Comparison of ENCODE assay signal across 8 mouse cellular contexts in genomic region chrX:95025779-95026360, GRCm38 (mm10). TPM values are rescaled to one million over a fixed set of nuclear protein-coding genes. Genes with fewer than 3 reads are reported as not detected.
DNase-seq lines count a peak whose midpoint lies in the region; ATAC-seq and TF ChIP-seq lines count a peak whose summit lies in the region.

No protein-coding gene starts in this region.

- peak; percentile 62 for ATAC-seq in hindbrain, embryonic 13.5 days (ENCODE audit: low FRiP score)
- ATAC-seq in liver, embryonic 15.5 days (ENCODE audit: insufficient read depth), result peak; percentile 18; the same call in 1 of the 2 replicates
- ATAC-seq in stomach, embryonic 15.5 days (ENCODE audit: insufficient read depth, low FRiP score, low read depth), result peak; percentile 36; the same call in 1 of the 2 replicates

- H3K27ac ChIP-seq in kidney, adult 2 months (ENCODE audit: insufficient read depth, low read depth, low read length), result peak overlapping the region; percentile 78; the same call in 1 of the 2 replicates
- peak overlapping the region; percentile 91 for H3K27ac ChIP-seq in embryonic facial prominence, embryonic 10.5 days (replicated peaks)
- peak overlapping the region; percentile 85 for H3K27ac ChIP-seq in hindbrain, embryonic 13.5 days
- H3K27ac ChIP-seq in liver, embryonic 15.5 days (replicated peaks), result 0 out of 2 replicates have a peak overlapping the region, but pooled peaks have one; percentile 41
- peak overlapping the region; percentile 92 for H3K27ac ChIP-seq in stomach, embryonic 15.5 days

- no peaks in the 10 kb centered on the region for H3K9me3 ChIP-seq in E14TG2a.4 (ENCODE audit: low read length)
- no peaks in the 10 kb centered on the region for H3K9me3 ChIP-seq in embryonic facial prominence, embryonic 10.5 days
- no peaks in the 10 kb centered on the region for H3K9me3 ChIP-seq in hindbrain, embryonic 13.5 days
- no peaks in the 10 kb centered on the region for H3K9me3 ChIP-seq in liver, embryonic 15.5 days (replicated peaks)
- no peaks in the 10 kb centered on the region for H3K9me3 ChIP-seq in stomach, embryonic 15.5 days

- no peak for DNase-seq in kidney, adult 2 months
- no peak for DNase-seq in kidney, adult 11 months
- peak; percentile 39 for DNase-seq in embryonic facial prominence, embryonic 10.5 days (ENCODE audit: low spot score)
- DNase-seq in left cerebral cortex, postnatal 4 days, result no peak

- H3K9ac ChIP-seq in hindbrain, embryonic 13.5 days, result peak overlapping the region; percentile 70
- peak overlapping the region; percentile 25 for H3K9ac ChIP-seq in liver, embryonic 15.5 days
- H3K9ac ChIP-seq in stomach, embryonic 15.5 days, result peak overlapping the region; percentile 25

- H3K27me3 ChIP-seq in kidney, adult 2 months (replicated peaks; ENCODE audit: control insufficient read depth, insufficient read depth, low read length), result no peaks in the 10 kb centered on the region
- H3K27me3 ChIP-seq in E14TG2a.4 (ENCODE audit: insufficient read depth, low read length), result no peaks in the 10 kb centered on the region
- peaks cover 24% of the 10 kb centered on the region for H3K27me3 ChIP-seq in embryonic facial prominence, embryonic 10.5 days (replicated peaks; ENCODE audit: low read depth, poor library complexity, severe bottlenecking)
- peaks cover 6% of the 10 kb centered on the region; the same call in 1 of the 2 replicates for H3K27me3 ChIP-seq in hindbrain, embryonic 13.5 days
- peaks cover 15% of the 10 kb centered on the region for H3K27me3 ChIP-seq in liver, embryonic 15.5 days
- H3K27me3 ChIP-seq in stomach, embryonic 15.5 days (replicated peaks), result no peaks in the 10 kb centered on the region

- TF ChIP-seq CTCF in kidney, adult 2 months (conservative IDR thresholded peaks at IDR 0.05; ENCODE audit: insufficient read depth, insufficient read length, low read depth, low read length), result no peak
- TF ChIP-seq CTCF in E14TG2a.4 (conservative IDR thresholded peaks at IDR 0.05; ENCODE audit: low read length), result no peak

- intact Hi-C loops in left cerebral cortex, postnatal 4 days (cut with DNase I), result no loop called here

- H3K4me3 ChIP-seq in kidney, adult 2 months (ENCODE audit: insufficient read depth, low read depth, low read length), result peak overlapping the region; percentile 92
- H3K4me3 ChIP-seq in E14TG2a.4 (replicated peaks; ENCODE audit: low read length), result peak overlapping the region; percentile 80
- peak overlapping the region; percentile 62 for H3K4me3 ChIP-seq in embryonic facial prominence, embryonic 10.5 days
- H3K4me3 ChIP-seq in hindbrain, embryonic 13.5 days, result peak overlapping the region; percentile 48
- H3K4me3 ChIP-seq in liver, embryonic 15.5 days (replicated peaks), result peak overlapping the region; percentile 57
- peak overlapping the region; percentile 52 for H3K4me3 ChIP-seq in stomach, embryonic 15.5 days (replicated peaks)

- TF ChIP-seq POLR2A in kidney, adult 2 months (IDR thresholded peaks at IDR 0.05; ENCODE audit: low read depth, low read length), result no peak

- H3K4me1 ChIP-seq in kidney, adult 2 months (ENCODE audit: control insufficient read depth, insufficient read depth, low read length), result no peaks in the 10 kb centered on the region
- no peaks in the 10 kb centered on the region for H3K4me1 ChIP-seq in E14TG2a.4 (replicated peaks; ENCODE audit: low read depth, low read length)
- H3K4me1 ChIP-seq in embryonic facial prominence, embryonic 10.5 days, result no peaks in the 10 kb centered on the region
- H3K4me1 ChIP-seq in hindbrain, embryonic 13.5 days (replicated peaks), result peaks cover 4% of the 10 kb centered on the region; the same call in 1 of the 2 replicates
- no peaks in the 10 kb centered on the region for H3K4me1 ChIP-seq in liver, embryonic 15.5 days (replicated peaks)
- no peaks in the 10 kb centered on the region for H3K4me1 ChIP-seq in stomach, embryonic 15.5 days

- 0% methylated on average over 23 of the region's 23 CpGs for WGBS in kidney, adult 2 months
- WGBS in embryonic facial prominence, embryonic 10.5 days, result 24% methylated on average over 23 of the region's 23 CpGs
- WGBS in hindbrain, embryonic 13.5 days, result 21% methylated on average over 23 of the region's 23 CpGs
- 17% methylated on average over 23 of the region's 23 CpGs for WGBS in liver, embryonic 15.5 days (ENCODE audit: insufficient replicate concordance)
- WGBS in stomach, embryonic 15.5 days, result 23% methylated on average over 23 of the region's 23 CpGs

- no peaks in the 10 kb centered on the region for H3K36me3 ChIP-seq in kidney, adult 2 months (ENCODE audit: control insufficient read depth, insufficient read depth, low read length)
- no peaks in the 10 kb centered on the region for H3K36me3 ChIP-seq in E14TG2a.4 (ENCODE audit: insufficient read depth, low read length)
- H3K36me3 ChIP-seq in embryonic facial prominence, embryonic 10.5 days (replicated peaks), result no peaks in the 10 kb centered on the region
- no peaks in the 10 kb centered on the region for H3K36me3 ChIP-seq in hindbrain, embryonic 13.5 days
- H3K36me3 ChIP-seq in liver, embryonic 15.5 days (replicated peaks), result no peaks in the 10 kb centered on the region
- H3K36me3 ChIP-seq in stomach, embryonic 15.5 days, result no peaks in the 10 kb centered on the region

- H3K4me2 ChIP-seq in hindbrain, embryonic 13.5 days, result peak overlapping the region; percentile 63
- peak overlapping the region; percentile 73 for H3K4me2 ChIP-seq in liver, embryonic 15.5 days
- H3K4me2 ChIP-seq in stomach, embryonic 15.5 days, result peak overlapping the region; percentile 55

RNA-seq across cellular contexts. Expression of gene Spin4, which starts 0.6 kb away (rescaled TPM):
- 0.33 and 0.34 TPM in 2 replicates for polyA plus RNA-seq in kidney, adult 2 months (2012; rRNA removed)
- 7.1 and 9.3 TPM in 2 replicates for polyA plus RNA-seq in embryonic facial prominence, embryonic 10.5 days (2016; fragmentation: Nextera tagmentation; extraction: Ambion mirVana)
- polyA plus RNA-seq in hindbrain, embryonic 13.5 days (2015; fragmentation: Nextera tagmentation; extraction: Ambion mirVana), result 3.3 and 3.7 TPM in 2 replicates
- polyA plus RNA-seq in liver, embryonic 15.5 days (2015; fragmentation: Nextera tagmentation; extraction: Ambion mirVana), result 0.70 and 0.98 TPM in 2 replicates
- 8.4 and 9.0 TPM in 2 replicates for polyA plus RNA-seq in stomach, embryonic 15.5 days (2015; fragmentation: Nextera tagmentation; extraction: Ambion mirVana)
- 1 to 10 TPM; 1.5 TPM for total RNA-seq in left cerebral cortex, postnatal 4 days (2021)

Comparison
In these comparisons a context has a peak if more than half of its experiments do, and no peak if none do; other contexts are left out.
1. H3K27ac ChIP-seq: peak in every context shown above with its lines; median percentile 92 in stomach, embryonic 15.5 days; 91 in embryonic facial prominence, embryonic 10.5 days; 85 in hindbrain, embryonic 13.5 days; 78 in kidney, adult 2 months; 41 in liver, embryonic 15.5 days.